Mouse (Mus musculus): ENCODE results near the gene Izumo1. TPM values are rescaled to one million over a fixed set of nuclear protein-coding genes. Genes with fewer than 3 reads are reported as not detected.
A peak's percentile ranks its signal among the peaks of the same experiment; 100 is the strongest.

Izumo1 gene
- polyA plus RNA-seq (2015; fragmentation: Nextera tagmentation; extraction: Ambion mirVana), result 0.10 TPM in 1 of 2 replicates, not detected in the other

DNA sequence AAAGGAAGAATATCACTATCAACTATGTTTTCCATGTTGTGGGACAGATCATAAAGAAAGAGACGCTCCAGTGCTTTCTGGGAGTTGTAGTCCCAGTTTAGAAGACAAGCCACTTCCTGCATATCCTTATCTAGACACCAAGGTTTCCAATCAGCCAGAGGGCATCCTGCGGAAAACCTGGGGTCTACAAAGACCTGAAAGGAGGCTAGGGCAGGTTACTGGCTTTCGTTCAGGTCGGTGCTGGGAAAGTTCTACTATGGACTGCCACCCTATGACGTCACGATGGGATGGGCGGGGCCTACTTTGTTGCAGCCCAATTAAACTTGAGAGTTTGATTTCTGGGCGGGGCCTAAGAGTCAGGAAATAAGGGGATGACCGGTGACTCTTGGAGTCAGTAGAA lies at the start of gene Izumo1:
TSS of gene Izumo1 (plus strand) at position 369 of the 400 bp plus-strand sequence.
- Histone ChIP-seq H3K9me3 (replicated peaks) (no peaks in the 10 kb centered on the region), H3K4me3 (no peak within 1 kb of the TSS), H3K27ac (no peak within 1 kb of the TSS), H3K36me3 (ENCODE audit: poor library complexity, severe bottlenecking) (no peaks in the 10 kb centered on the region), H3K4me1 (peaks cover 5% of the 10 kb centered on the region), H3K9ac (no peak within 1 kb of the TSS), H3K4me2 (no peak within 1 kb of the TSS), H3K27me3 (peaks cover 42% of the 10 kb centered on the region)
- no peak for ATAC-seq
- 38% methylated on average over 9 of the region's 9 CpGs for WGBS

DNA sequence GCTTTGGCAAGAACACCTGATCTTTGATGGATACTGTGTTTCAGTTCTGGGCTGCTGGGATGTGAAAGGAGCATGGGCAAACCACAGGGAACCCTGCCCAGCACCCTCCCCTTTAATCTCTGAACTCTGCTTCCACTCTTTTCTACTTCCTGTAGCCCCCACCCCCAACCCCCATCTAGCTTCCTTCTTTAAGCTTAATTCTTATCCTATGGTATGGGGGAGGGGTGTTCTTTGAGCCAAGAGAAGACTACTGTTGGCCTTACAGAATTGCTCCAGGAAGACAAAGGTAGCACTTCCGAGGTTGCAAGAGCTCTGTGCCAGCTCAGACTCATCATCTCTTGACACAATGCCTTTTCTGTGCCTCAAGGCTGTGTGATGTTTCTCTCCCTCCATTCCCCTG lies 49.6 kb upstream of the Izumo1 start:
- no peaks in the 10 kb centered on the region for H3K27me3 ChIP-seq
- H3K9me3 ChIP-seq (replicated peaks), result no peaks in the 10 kb centered on the region
- H3K36me3 ChIP-seq (ENCODE audit: poor library complexity, severe bottlenecking), result peaks cover 14% of the 10 kb centered on the region
- peak overlapping the region; percentile 77; the same call in 1 of the 2 replicates for H3K4me2 ChIP-seq
- ATAC-seq, result no peak
- H3K27ac ChIP-seq, result no peak overlapping the region
- WGBS, result 59% methylated on average over 1 of the region's 1 CpGs
- H3K4me3 ChIP-seq, result no peak overlapping the region
- peaks cover 30% of the 10 kb centered on the region for H3K4me1 ChIP-seq
- H3K9ac ChIP-seq, result no peak overlapping the region

DNA sequence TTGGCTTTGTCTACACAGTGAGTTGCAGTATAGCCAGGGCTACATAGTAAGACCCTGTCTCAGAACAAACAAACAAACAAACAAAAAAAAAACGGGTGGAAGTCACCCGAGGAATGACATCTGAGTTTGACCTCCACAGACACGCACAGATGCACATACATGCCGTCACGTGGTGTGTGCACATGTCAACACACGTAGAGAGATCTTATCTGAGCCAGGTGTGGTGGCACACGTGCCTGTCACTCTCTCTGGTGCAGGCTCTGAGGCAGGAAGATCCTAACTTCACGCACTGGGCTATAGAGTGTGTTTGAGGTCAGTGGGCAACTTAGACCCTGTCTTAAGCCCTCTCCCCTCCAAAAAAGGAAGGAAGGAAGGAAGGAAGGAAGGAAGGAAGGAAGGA lies 47.7 kb upstream of the Izumo1 start:
- ATAC-seq, result no peak
- H3K4me2 ChIP-seq, result no peak overlapping the region
- H3K9me3 ChIP-seq (replicated peaks), result no peaks in the 10 kb centered on the region
- H3K36me3 ChIP-seq (ENCODE audit: poor library complexity, severe bottlenecking), result peaks cover 26% of the 10 kb centered on the region
- 87% methylated on average over 8 of the region's 8 CpGs for WGBS
- H3K4me3 ChIP-seq, result no peak overlapping the region
- H3K9ac ChIP-seq, result no peak overlapping the region
- H3K4me1 ChIP-seq, result peaks cover 23% of the 10 kb centered on the region
- H3K27me3 ChIP-seq, result no peaks in the 10 kb centered on the region
- no peak overlapping the region for H3K27ac ChIP-seq

DNA sequence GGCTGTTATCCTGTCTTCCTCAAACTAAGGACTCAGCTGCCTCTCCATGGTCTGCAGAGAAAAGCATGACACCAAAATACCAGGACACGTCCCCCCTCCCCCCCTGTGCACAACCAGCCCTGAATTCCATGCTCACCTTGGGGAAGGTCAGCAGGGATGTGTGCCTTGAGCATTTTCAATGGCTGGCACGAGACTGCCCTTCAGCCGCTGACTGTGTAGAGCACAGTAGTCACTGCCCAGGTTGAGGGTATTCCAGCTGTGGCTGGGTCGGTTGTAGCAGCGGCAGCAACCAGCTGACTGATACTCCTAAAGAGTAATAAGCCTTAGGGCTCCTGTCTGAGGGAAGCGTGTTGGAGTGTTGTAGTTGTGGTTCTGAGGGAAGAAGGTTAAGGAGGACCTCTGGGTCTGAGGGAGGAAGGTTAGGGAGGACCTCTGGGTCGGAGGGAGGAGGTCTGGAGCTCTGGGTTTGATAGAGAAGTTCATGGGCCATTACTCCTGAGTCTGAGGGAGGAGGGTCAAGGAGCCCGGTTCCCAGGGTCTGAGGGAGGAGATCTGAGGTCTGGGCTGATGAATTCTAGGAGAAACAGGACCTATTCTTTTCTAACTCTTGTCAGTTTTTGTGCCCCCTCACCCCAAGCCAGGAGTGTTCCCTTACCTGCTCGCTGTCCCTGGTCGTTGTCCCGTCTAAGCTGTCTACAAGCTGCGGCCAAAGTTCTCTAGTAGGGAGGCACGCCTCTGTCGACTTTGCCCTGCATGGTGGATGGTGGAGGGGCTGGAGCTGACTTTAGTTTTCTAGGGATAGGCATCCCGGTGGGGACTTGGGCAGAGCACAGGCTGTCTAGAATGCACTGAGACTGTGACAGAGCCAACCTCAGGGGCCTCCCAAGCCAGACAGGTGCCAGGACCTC lies 46.9 kb upstream of the Izumo1 start:
- 86% methylated on average over 15 of the region's 15 CpGs for WGBS
- H3K27me3 ChIP-seq, result no peaks in the 10 kb centered on the region
- H3K4me2 ChIP-seq, result no peak overlapping the region
- H3K36me3 ChIP-seq (ENCODE audit: poor library complexity, severe bottlenecking), result peaks cover 26% of the 10 kb centered on the region
- H3K9me3 ChIP-seq (replicated peaks), result no peaks in the 10 kb centered on the region
- no peak overlapping the region for H3K27ac ChIP-seq
- H3K9ac ChIP-seq, result no peak overlapping the region
- no peak overlapping the region for H3K4me3 ChIP-seq
- H3K4me1 ChIP-seq, result peaks cover 22% of the 10 kb centered on the region
- ATAC-seq, result no peak

DNA sequence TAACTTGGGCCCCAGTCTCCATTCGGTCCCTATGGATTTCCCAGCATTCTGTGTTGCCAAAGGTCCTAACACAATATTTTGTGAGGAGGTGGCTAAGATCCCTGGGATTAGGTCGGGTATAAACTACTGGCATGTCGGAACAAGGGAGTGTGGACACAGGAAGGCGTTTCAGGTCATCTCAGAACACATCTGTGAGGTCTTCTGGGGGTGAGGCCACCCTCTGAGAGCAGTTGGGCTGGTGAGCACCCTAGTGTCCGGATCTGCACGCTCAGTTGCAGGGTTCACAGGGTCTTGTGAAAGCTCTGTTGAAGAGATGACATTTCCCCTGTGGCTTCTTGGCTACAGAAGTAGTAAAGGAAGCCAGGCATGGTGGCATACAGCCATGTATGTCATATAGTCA lies 35.7 kb upstream of the Izumo1 start:
- Histone ChIP-seq H3K27ac (no peak overlapping the region), H3K4me1 (peaks cover 6% of the 10 kb centered on the region; the same call in 1 of the 2 replicates), H3K27me3 (no peaks in the 10 kb centered on the region), H3K9me3 (replicated peaks) (no peaks in the 10 kb centered on the region), H3K4me3 (no peak overlapping the region), H3K4me2 (no peak overlapping the region), H3K9ac (no peak overlapping the region), H3K36me3 (ENCODE audit: poor library complexity, severe bottlenecking) (peaks cover 35% of the 10 kb centered on the region)
- WGBS, result 90% methylated on average over 6 of the region's 6 CpGs
- no peak for ATAC-seq

DNA sequence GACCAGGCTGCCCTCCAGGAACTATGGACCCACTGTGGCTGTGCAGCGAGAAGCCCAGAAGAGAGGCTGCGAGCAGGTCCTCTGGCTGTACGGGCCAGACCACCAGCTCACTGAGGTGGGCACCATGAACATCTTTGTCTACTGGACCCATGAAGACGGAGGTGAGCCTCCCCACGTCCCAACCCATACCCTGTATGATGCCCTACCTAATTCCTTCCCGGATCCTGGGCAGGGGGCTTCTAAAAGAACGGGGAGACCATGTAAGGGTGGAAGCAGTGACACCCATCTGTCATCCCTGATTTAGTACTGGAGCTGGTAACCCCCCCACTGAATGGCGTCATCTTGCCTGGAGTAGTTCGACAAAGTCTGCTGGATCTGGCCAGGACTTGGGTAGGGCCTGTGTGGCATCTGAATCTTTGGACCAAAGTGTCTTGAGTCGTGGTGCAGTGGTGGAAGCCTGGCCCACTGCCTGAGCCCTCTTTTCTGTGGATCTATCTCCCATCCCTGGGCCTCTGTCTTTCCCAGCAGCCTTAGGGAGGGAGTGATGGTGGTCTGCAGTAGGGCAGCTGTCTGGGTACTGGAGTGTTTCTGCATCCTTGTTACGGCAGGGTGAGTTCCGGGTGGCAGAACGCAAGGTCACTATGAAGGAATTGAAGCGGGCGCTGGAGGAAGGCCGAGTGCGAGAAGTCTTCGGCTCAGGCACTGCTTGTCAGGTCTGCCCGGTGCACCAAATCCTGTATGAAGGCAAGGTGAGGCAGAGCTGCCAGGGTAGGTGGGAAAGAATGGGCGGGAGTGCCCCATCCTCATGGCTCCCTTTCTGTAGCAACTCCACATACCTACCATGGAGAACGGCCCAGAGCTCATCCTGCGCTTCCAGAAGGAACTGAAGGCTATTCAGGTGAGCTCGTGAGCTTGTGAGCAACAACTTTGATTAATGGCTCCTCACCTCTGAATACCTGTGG lies 33.7 kb upstream of the Izumo1 start:
- 94% methylated on average over 23 of the region's 23 CpGs for WGBS
- Histone ChIP-seq H3K27ac (no peak overlapping the region), H3K4me2 (no peak overlapping the region), H3K36me3 (ENCODE audit: poor library complexity, severe bottlenecking) (peaks cover 35% of the 10 kb centered on the region), H3K27me3 (no peaks in the 10 kb centered on the region), H3K9me3 (replicated peaks) (no peaks in the 10 kb centered on the region), H3K4me3 (no peak overlapping the region), H3K9ac (no peak overlapping the region), H3K4me1 (peaks cover 6% of the 10 kb centered on the region; the same call in 1 of the 2 replicates)
- ATAC-seq, result no peak

DNA sequence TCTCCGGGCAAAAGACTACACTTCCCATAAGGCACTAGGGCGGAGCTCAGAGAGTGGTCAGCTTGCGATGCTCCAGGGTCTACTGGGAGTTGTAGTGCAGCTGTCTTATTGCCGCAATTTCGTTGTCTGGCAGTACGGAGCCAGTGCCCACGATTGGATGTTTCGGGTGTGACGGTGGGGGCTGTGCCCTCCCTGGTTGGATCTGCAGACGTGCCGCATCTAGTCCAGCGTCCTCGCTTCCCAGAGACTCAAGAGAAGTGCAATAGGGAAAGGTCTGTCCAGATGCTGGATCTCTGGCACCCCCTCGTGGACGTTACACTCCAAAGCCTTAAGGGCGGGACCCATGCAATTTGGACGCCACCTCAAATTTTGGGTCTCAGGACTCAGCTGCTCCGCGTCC lies 32.4 kb upstream of the Izumo1 start:
- WGBS, result 5% methylated on average over 19 of the region's 19 CpGs
- H3K9me3 ChIP-seq (replicated peaks), result no peaks in the 10 kb centered on the region
- peak; percentile 99 for ATAC-seq
- peak overlapping the region; percentile 48; the same call in 1 of the 2 replicates for H3K9ac ChIP-seq
- H3K4me3 ChIP-seq, result peak overlapping the region; percentile 34
- H3K4me1 ChIP-seq, result peaks cover 6% of the 10 kb centered on the region; the same call in 1 of the 2 replicates
- H3K4me2 ChIP-seq, result peak overlapping the region; percentile 57
- H3K27ac ChIP-seq, result peak overlapping the region; percentile 11; the same call in 1 of the 2 replicates
- H3K27me3 ChIP-seq, result no peaks in the 10 kb centered on the region
- peaks cover 35% of the 10 kb centered on the region for H3K36me3 ChIP-seq (ENCODE audit: poor library complexity, severe bottlenecking)

DNA sequence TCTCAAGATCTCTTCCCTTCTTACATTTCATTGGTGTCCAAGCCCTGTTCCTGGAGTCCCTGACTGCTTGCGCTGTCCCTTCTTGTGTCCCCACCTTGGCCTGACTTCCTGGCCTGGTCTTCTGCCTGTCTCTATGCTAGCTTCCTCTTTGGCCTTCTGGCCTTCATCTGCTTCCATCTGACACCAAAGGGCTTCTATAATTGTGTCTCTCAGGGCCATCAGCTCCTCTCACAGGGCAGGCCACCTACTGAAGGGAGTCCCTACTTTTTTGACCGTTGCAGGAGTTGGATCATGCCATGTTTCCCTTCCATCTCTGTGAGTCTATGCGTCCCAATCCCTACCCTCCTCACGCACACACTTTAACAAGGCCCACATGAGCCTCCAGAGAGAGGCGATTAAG lies 31.7 kb upstream of the Izumo1 start:
- Histone ChIP-seq H3K4me2 (no peak overlapping the region), H3K4me3 (no peak overlapping the region), H3K4me1 (peaks cover 6% of the 10 kb centered on the region; the same call in 1 of the 2 replicates), H3K36me3 (ENCODE audit: poor library complexity, severe bottlenecking) (peaks cover 31% of the 10 kb centered on the region), H3K9me3 (replicated peaks) (no peaks in the 10 kb centered on the region), H3K27ac (no peak overlapping the region), H3K9ac (0 out of 2 replicates have a peak overlapping the region, but pooled peaks have one; percentile 48), H3K27me3 (no peaks in the 10 kb centered on the region)
- no peak for ATAC-seq
- 95% methylated on average over 5 of the region's 5 CpGs for WGBS

DNA sequence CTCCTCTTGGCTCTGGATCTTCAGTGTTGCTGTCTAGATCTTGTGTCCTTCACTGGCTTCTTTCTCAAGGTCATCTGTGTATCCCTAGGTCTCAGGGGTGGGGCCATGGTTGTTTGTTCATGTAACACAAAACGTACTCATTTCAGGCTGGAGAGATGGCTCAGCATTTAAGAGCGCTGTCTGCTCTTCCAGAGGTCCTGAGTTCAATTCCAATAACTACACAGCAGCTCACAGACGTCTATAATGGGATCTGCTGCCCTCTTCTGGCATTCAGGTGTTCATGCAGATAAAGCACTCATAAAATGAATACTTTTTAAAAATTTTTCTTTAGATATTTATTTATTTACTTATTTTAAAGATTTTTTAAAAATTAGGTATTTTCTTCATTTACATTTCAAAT lies 30.7 kb upstream of the Izumo1 start:
- no peak overlapping the region for H3K9ac ChIP-seq
- no peak overlapping the region for H3K4me2 ChIP-seq
- H3K27ac ChIP-seq, result no peak overlapping the region
- WGBS, result 64% methylated on average over 3 of the region's 3 CpGs
- no peak for ATAC-seq
- H3K4me3 ChIP-seq, result no peak overlapping the region
- H3K36me3 ChIP-seq (ENCODE audit: poor library complexity, severe bottlenecking), result peaks cover 22% of the 10 kb centered on the region
- peaks cover 6% of the 10 kb centered on the region; the same call in 1 of the 2 replicates for H3K4me1 ChIP-seq
- H3K9me3 ChIP-seq (replicated peaks), result no peaks in the 10 kb centered on the region
- no peaks in the 10 kb centered on the region for H3K27me3 ChIP-seq

DNA sequence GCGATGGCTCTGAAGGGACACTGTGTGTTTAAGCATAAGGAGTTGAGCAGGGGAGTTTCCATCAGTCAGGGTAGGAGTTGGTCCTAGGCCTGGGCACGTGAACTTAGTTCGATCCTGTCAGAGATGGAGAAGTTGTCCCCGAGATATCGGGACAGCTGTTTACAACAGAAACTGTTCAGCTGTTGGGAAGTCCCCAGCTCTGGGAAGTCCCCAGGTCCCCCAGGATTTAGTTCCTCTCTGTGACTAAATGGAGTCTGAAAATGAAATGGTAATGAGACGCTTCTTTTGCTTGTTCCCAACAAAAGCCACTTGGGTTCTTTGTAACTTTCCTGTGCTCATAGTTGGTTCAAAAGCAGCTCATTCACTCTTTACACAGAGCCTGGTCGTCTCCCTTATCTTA lies 29.7 kb upstream of the Izumo1 start:
- H3K27ac ChIP-seq, result no peak overlapping the region
- H3K36me3 ChIP-seq (ENCODE audit: poor library complexity, severe bottlenecking), result peaks cover 12% of the 10 kb centered on the region
- no peaks in the 10 kb centered on the region for H3K9me3 ChIP-seq (replicated peaks)
- H3K4me3 ChIP-seq, result no peak overlapping the region
- ATAC-seq, result no peak
- no peak overlapping the region for H3K4me2 ChIP-seq
- peaks cover 6% of the 10 kb centered on the region; the same call in 1 of the 2 replicates for H3K4me1 ChIP-seq
- 82% methylated on average over 7 of the region's 7 CpGs for WGBS
- no peaks in the 10 kb centered on the region for H3K27me3 ChIP-seq
- no peak overlapping the region for H3K9ac ChIP-seq

DNA sequence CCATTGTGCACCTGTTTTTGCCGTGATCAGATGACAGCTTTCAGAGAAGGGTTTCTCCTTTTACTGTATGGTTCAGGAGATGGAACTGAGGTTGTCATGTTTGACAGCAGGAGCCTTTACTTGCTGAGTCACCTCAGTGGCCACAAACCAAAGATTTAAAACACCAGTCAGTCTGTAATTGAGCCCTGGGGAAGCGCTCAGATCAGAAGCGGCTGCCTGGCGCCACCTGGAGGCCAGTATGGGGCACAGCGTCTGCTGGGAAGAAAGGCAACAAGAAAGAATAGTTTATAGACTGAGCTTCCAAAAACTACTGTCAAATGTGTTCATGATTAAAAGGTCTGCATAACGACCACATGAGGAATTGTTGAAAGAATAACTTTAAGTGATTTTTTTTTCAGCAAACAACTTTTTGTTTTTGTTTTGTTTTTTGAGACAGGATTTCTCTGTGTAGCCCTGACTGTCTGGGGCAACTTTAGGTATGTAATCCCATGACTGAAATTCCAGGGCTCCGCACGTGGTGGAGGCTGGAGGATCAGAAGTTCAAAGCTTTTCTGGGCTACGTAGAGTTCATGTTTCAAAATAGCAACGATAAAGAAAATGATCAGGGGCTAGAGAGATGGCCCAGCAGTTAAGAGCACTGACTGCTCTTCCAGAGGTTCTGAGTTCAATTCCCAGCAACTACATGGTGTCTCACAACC lies 28.3 kb upstream of the Izumo1 start:
- H3K27ac ChIP-seq, result no peak overlapping the region
- no peak for ATAC-seq
- no peaks in the 10 kb centered on the region for H3K27me3 ChIP-seq
- no peak overlapping the region for H3K9ac ChIP-seq
- H3K36me3 ChIP-seq (ENCODE audit: poor library complexity, severe bottlenecking), result 0 out of 2 replicates have a peak, but pooled peaks cover under 1% of the 10 kb centered on the region
- no peak overlapping the region for H3K4me3 ChIP-seq
- H3K4me1 ChIP-seq, result peaks cover 6% of the 10 kb centered on the region; the same call in 1 of the 2 replicates
- WGBS, result 28% methylated on average over 10 of the region's 10 CpGs
- H3K9me3 ChIP-seq (replicated peaks), result no peaks in the 10 kb centered on the region
- no peak overlapping the region for H3K4me2 ChIP-seq

Data from forebrain, embryonic 13.5 days (tissue).